Mouse (Mus musculus) left cerebral cortex, postnatal 25 days (tissue): Measurements from ENCODE around the gene Gm21244. TPM values are rescaled to one million over a fixed set of nuclear protein-coding genes. Genes with fewer than 3 reads are reported as not detected.
"Not testable (repeated sequence)": the region's sequence is repeated elsewhere in the genome, so short reads cannot be mapped to it uniquely, and the experiment has no call there.

Experiments used
- DNase-seq, 2 experiments: peaks; one replicate each; pipeline ENCODE4 v3.0.0; 2022; ENCODE audit warnings: low spot score in 2 of 2, mixed read lengths in 1 of 2
- intact Hi-C: fragments of 180-260 bp; cut with DNase I; formaldehyde crosslinking; loops from one replicate; pipeline ENCODE4 v1.15.1; 2025
- total RNA-seq, 2 experiments: library from RNA; stranded (reverse); gene quantifications; 2 replicates each; pipeline ENCODE4 v1.2.3; 2021

The Gm21244 gene
- not detected for total RNA-seq

- DNase-seq, intact Hi-C loops: not testable (repeated sequence)
Observed at GRCm38 (mm10) chrY:7169193-7169592, at the start of gene Gm21244. Gm21244 (minus strand) TSS chrY:7169293.

Other genes with a start within 250 kb of the Gm21244 start
- not detected for gene Gm28998, start 84.5 kb upstream of the Gm21244 start, total RNA-seq
- not detected for gene Gm21788, start 235.7 kb upstream of the Gm21244 start, total RNA-seq